Mouse (Mus musculus) heart, embryonic 12.5 days (tissue): ENCODE data around the gene Rictor. TPM values are rescaled to one million over a fixed set of nuclear protein-coding genes. Genes with fewer than 3 reads are reported as not detected.

Experiments
- ATAC-seq: fragments of 200-750 bp; cut with Nextera tagmentation; 2 replicates; pipeline ENCODE4 v1.8.0; 2017; ENCODE audit warnings: moderate TSS enrichment, moderate library complexity; ENCODE audit not compliant: insufficient number of reproducible peaks, low FRiP score
- H3K27ac ChIP-seq: fragments of 300-500 bp; sonication (generic); 2 replicates; pipeline ENCODE4 v1.5.1; 2016; ENCODE audit warnings: mild to moderate bottlenecking, moderate library complexity; ENCODE audit not compliant: poor library complexity, severe bottlenecking
- H3K27me3 ChIP-seq: fragments of 300-500 bp; sonication (generic); replicated peaks from 2 replicates; pipeline ENCODE4 v1.6.1; 2016; ENCODE audit warnings: mild to moderate bottlenecking, moderate library complexity
- H3K36me3 ChIP-seq: fragments of 300-500 bp; sonication (generic); 2 replicates; pipeline ENCODE4 v1.6.1; 2016; ENCODE audit warnings: mild to moderate bottlenecking, moderate library complexity
- H3K4me1 ChIP-seq: fragments of 300-500 bp; sonication (generic); replicated peaks from 2 replicates; pipeline ENCODE4 v1.6.1; 2016; ENCODE audit warnings: mild to moderate bottlenecking
- H3K4me2 ChIP-seq: fragments of 300-500 bp; sonication (generic); 2 replicates; pipeline ENCODE4 v1.6.1; 2016; ENCODE audit warnings: mild to moderate bottlenecking, moderate library complexity
- H3K4me3 ChIP-seq: fragments of 300-500 bp; sonication (generic); 2 replicates; pipeline ENCODE4 v1.5.1; 2016; ENCODE audit warnings: mild to moderate bottlenecking
- H3K9ac ChIP-seq: fragments of 300-500 bp; sonication (generic); 2 replicates; pipeline ENCODE4 v1.6.1; 2016; ENCODE audit warnings: mild to moderate bottlenecking, moderate library complexity
- H3K9me3 ChIP-seq: fragments of 300-500 bp; sonication (generic); replicated peaks from 2 replicates; pipeline ENCODE4 v1.6.1; 2016; ENCODE audit warnings: mild to moderate bottlenecking, moderate library complexity
- WGBS: fragments of 180-500 bp; shearing (Covaris S2); methylation state at CpG from one replicate; pipeline ENCODE4 v1.1.7; 2016; 5-methylcytosine and 5-hydroxymethylcytosine counted together
- polyA plus RNA-seq: library from polyadenylated mRNA; unstranded; fragments of >200 nt; fragmentation: Nextera tagmentation; extraction: Ambion mirVana; gene quantifications from 2 replicates; pipeline ENCODE4 v1.2.1, GENCODE M21; 2016

Gene Rictor
- 33.5 and 34.4 TPM in 2 replicates for polyA plus RNA-seq

- H3K4me2 ChIP-seq = peak within 1 kb of the TSS; percentile 96
- no peaks in the 10 kb centered on the region for H3K36me3 ChIP-seq
- under 1% methylated on average over 58 of the region's 82 CpGs for WGBS
- no peaks in the 10 kb centered on the region for H3K9me3 ChIP-seq
- no peaks in the 10 kb centered on the region for H3K27me3 ChIP-seq
- H3K4me3 ChIP-seq = peak within 1 kb of the TSS; percentile 99
- H3K9ac ChIP-seq = peak within 1 kb of the TSS; percentile 89
- ATAC-seq = peak; percentile 85
- peaks cover 29% of the 10 kb centered on the region for H3K4me1 ChIP-seq
- peak within 1 kb of the TSS; percentile 88 for H3K27ac ChIP-seq
These were observed at the start of gene Rictor for GRCm38 (mm10) chr15:6707936-6708525. Rictor (plus strand) TSS chr15:6708379.

GRCm38 (mm10) chr15:6661951-6662350 lies 46.2 kb upstream of the Rictor start:
- no peak overlapping the region for H3K4me2 ChIP-seq
- no peaks in the 10 kb centered on the region for H3K36me3 ChIP-seq
- 41% methylated on average over 3 of the region's 3 CpGs for WGBS

GRCm38 (mm10) chr15:6663991-6664390 lies 44.2 kb upstream of the Rictor start:
- 60% methylated on average over 7 of the region's 7 CpGs for WGBS
- ATAC-seq = no peak
- no peak overlapping the region for H3K27ac ChIP-seq

More at GRCm38 (mm10) chr15:6661951-6662350, 46.2 kb upstream of the Rictor start:
- no peak for ATAC-seq
- no peak overlapping the region for H3K9ac ChIP-seq
- no peaks in the 10 kb centered on the region for H3K27me3 ChIP-seq
- 0 out of 2 replicates have a peak, but pooled peaks cover 5% of the 10 kb centered on the region for H3K4me1 ChIP-seq
- no peaks in the 10 kb centered on the region for H3K9me3 ChIP-seq
- H3K27ac ChIP-seq = no peak overlapping the region
- no peak overlapping the region for H3K4me3 ChIP-seq

GRCm38 (mm10) chr15:6666072-6666471 lies 42.1 kb upstream of the Rictor start:
- H3K36me3 ChIP-seq = no peaks in the 10 kb centered on the region
- ATAC-seq = no peak
- no peak overlapping the region for H3K4me3 ChIP-seq
- no peak overlapping the region for H3K4me2 ChIP-seq
- H3K27me3 ChIP-seq = no peaks in the 10 kb centered on the region
- no peak overlapping the region for H3K9ac ChIP-seq
- no peaks in the 10 kb centered on the region for H3K9me3 ChIP-seq
- 26% methylated on average over 5 of the region's 5 CpGs for WGBS
- no peak overlapping the region for H3K27ac ChIP-seq
- H3K4me1 ChIP-seq = 0 out of 2 replicates have a peak, but pooled peaks cover 10% of the 10 kb centered on the region

More at GRCm38 (mm10) chr15:6663991-6664390, 44.2 kb upstream of the Rictor start:
- no peak overlapping the region for H3K4me2 ChIP-seq
- no peaks in the 10 kb centered on the region for H3K9me3 ChIP-seq
- no peak overlapping the region for H3K9ac ChIP-seq
- no peak overlapping the region for H3K4me3 ChIP-seq
- no peaks in the 10 kb centered on the region for H3K27me3 ChIP-seq
- no peaks in the 10 kb centered on the region for H3K36me3 ChIP-seq
- H3K4me1 ChIP-seq = 0 out of 2 replicates have a peak, but pooled peaks cover 8% of the 10 kb centered on the region

- no peak overlapping the region for H3K4me3 ChIP-seq
- ATAC-seq = no peak
- no peak overlapping the region for H3K9ac ChIP-seq
- 0 out of 2 replicates have a peak, but pooled peaks cover 10% of the 10 kb centered on the region for H3K4me1 ChIP-seq
- H3K9me3 ChIP-seq = no peaks in the 10 kb centered on the region
- H3K36me3 ChIP-seq = no peaks in the 10 kb centered on the region
- 19% methylated on average over 14 of the region's 14 CpGs for WGBS
- H3K27me3 ChIP-seq = no peaks in the 10 kb centered on the region
- H3K27ac ChIP-seq = no peak overlapping the region
- H3K4me2 ChIP-seq = no peak overlapping the region
These were observed 39.3 kb upstream of the Rictor start for GRCm38 (mm10) chr15:6668793-6669437.

GRCm38 (mm10) chr15:6678479-6678878 lies 29.7 kb upstream of the Rictor start:
- Histone ChIP-seq H3K27ac (no peak overlapping the region), H3K9ac (no peak overlapping the region), H3K36me3 (no peaks in the 10 kb centered on the region), H3K4me3 (no peak overlapping the region), H3K4me2 (no peak overlapping the region), H3K9me3 (no peaks in the 10 kb centered on the region), H3K27me3 (no peaks in the 10 kb centered on the region), H3K4me1 (no peaks in the 10 kb centered on the region)
- 72% methylated on average over 2 of the region's 2 CpGs for WGBS
- no peak for ATAC-seq

- H3K27me3 ChIP-seq = no peaks in the 10 kb centered on the region
- no peaks in the 10 kb centered on the region for H3K9me3 ChIP-seq
- no peak overlapping the region for H3K27ac ChIP-seq
- no peak for ATAC-seq
- H3K4me2 ChIP-seq = no peak overlapping the region
- 67% methylated on average over 2 of the region's 2 CpGs for WGBS
- no peak overlapping the region for H3K4me3 ChIP-seq
- H3K9ac ChIP-seq = no peak overlapping the region
- 0 out of 2 replicates have a peak, but pooled peaks cover 3% of the 10 kb centered on the region for H3K4me1 ChIP-seq
- no peaks in the 10 kb centered on the region for H3K36me3 ChIP-seq
These were observed 6.0 kb upstream of the Rictor start for GRCm38 (mm10) chr15:6702164-6702563.

GRCm38 (mm10) chr15:6705351-6705901 lies 2.8 kb upstream of the Rictor start:
- Histone ChIP-seq H3K9me3 (no peaks in the 10 kb centered on the region), H3K9ac (no peak overlapping the region), H3K36me3 (no peaks in the 10 kb centered on the region), H3K4me2 (no peak overlapping the region), H3K4me3 (no peak overlapping the region), H3K27me3 (no peaks in the 10 kb centered on the region), H3K4me1 (0 out of 2 replicates have a peak, but pooled peaks cover 12% of the 10 kb centered on the region), H3K27ac (no peak overlapping the region)
- WGBS = 31% methylated on average over 7 of the region's 7 CpGs
- ATAC-seq = no peak

GRCm38 (mm10) chr15:6707551-6707935 lies 636 bp upstream of the Rictor start:
- no peaks in the 10 kb centered on the region for H3K36me3 ChIP-seq
- under 1% methylated on average over 43 of the region's 43 CpGs for WGBS

GRCm38 (mm10) chr15:6708526-6709441 lies 605 bp downstream of the Rictor start:
- peak; percentile 77 for ATAC-seq
- H3K9ac ChIP-seq = peak overlapping the region; percentile 89
- H3K4me2 ChIP-seq = peak overlapping the region; percentile 96
- no peaks in the 10 kb centered on the region for H3K27me3 ChIP-seq
- no peaks in the 10 kb centered on the region for H3K9me3 ChIP-seq
- H3K4me1 ChIP-seq = peaks cover 36% of the 10 kb centered on the region
- H3K27ac ChIP-seq = peak overlapping the region; percentile 88
- 2% methylated on average over 57 of the region's 89 CpGs for WGBS
- H3K4me3 ChIP-seq = peak overlapping the region; percentile 99
- no peaks in the 10 kb centered on the region for H3K36me3 ChIP-seq

More at GRCm38 (mm10) chr15:6707551-6707935, 636 bp upstream of the Rictor start:
- peak overlapping the region; percentile 88 for H3K27ac ChIP-seq
- peak; percentile 70 for ATAC-seq
- H3K4me1 ChIP-seq = peaks cover 24% of the 10 kb centered on the region
- H3K4me3 ChIP-seq = peak overlapping the region; percentile 99
- peak overlapping the region; percentile 96 for H3K4me2 ChIP-seq
- H3K27me3 ChIP-seq = no peaks in the 10 kb centered on the region
- H3K9ac ChIP-seq = peak overlapping the region; percentile 89
- no peaks in the 10 kb centered on the region for H3K9me3 ChIP-seq
